Mouse (Mus musculus) urinary bladder, adult 2 months (tissue): Measurements from ENCODE around the gene Gne. TPM values are rescaled to one million over a fixed set of nuclear protein-coding genes. Genes with fewer than 3 reads are reported as not detected.
A peak's percentile ranks its signal among the peaks of the same experiment; 100 is the strongest.
"Not testable (repeated sequence)": the region's sequence is repeated elsewhere in the genome, so short reads cannot be mapped to it uniquely, and the experiment has no call there.

ENCODE experiments used
- DNase-seq: peaks from one replicate; pipeline ENCODE4 v3.0.0; 2022; ENCODE audit warnings: low spot score
- polyA plus RNA-seq: library from polyadenylated mRNA; depleted of rRNA; stranded (reverse); fragments of >200 nt; gene quantifications from 2 replicates; pipeline ENCODE4 v1.2.3, GENCODE M21; 2012

Gene Gne
- polyA plus RNA-seq, 1 experiment: 11.6 TPM

- DNase-seq: no peak
These were observed 11.0 kb downstream of the Gne start for GRCm38 (mm10) chr4:44072873-44073441.

- DNase-seq: peak; percentile 90
These were observed 11.7 kb downstream of the Gne start for GRCm38 (mm10) chr4:44072146-44072872.

- DNase-seq: no peak
These were observed 12.2 kb downstream of the Gne start for GRCm38 (mm10) chr4:44071741-44072145.

- no peak for DNase-seq
These were observed 13.3 kb downstream of the Gne start for GRCm38 (mm10) chr4:44070641-44071040.

- DNase-seq: no peak
These were observed 14.6 kb downstream of the Gne start for GRCm38 (mm10) chr4:44069411-44069810.

GRCm38 (mm10) chr4:44068736-44069135 lies 15.2 kb downstream of the Gne start:
- DNase-seq: no peak

GRCm38 (mm10) chr4:44066891-44067290 lies 17.1 kb downstream of the Gne start:
- DNase-seq: no peak

- DNase-seq: peak; percentile 86
These were observed 18.5 kb downstream of the Gne start for GRCm38 (mm10) chr4:44065355-44066025.

- no peak for DNase-seq
These were observed 21.2 kb downstream of the Gne start for GRCm38 (mm10) chr4:44062816-44063215.

- DNase-seq: no peak
These were observed 21.9 kb downstream of the Gne start for GRCm38 (mm10) chr4:44062062-44062461.

- DNase-seq: no peak
These were observed 24.3 kb downstream of the Gne start for GRCm38 (mm10) chr4:44059674-44060073.

- no peak for DNase-seq
These were observed 34.2 kb downstream of the Gne start for GRCm38 (mm10) chr4:44049812-44050211.

GRCm38 (mm10) chr4:44046066-44046465 lies 37.9 kb downstream of the Gne start:
- no peak for DNase-seq

GRCm38 (mm10) chr4:44044685-44045356 lies 39.2 kb downstream of the Gne start:
- DNase-seq: no peak

- not testable (repeated sequence) for DNase-seq
These were observed 40.8 kb downstream of the Gne start for GRCm38 (mm10) chr4:44043182-44043581.

GRCm38 (mm10) chr4:44042429-44042828 lies 41.5 kb downstream of the Gne start:
- DNase-seq: no peak

GRCm38 (mm10) chr4:44040802-44041201 lies 43.2 kb downstream of the Gne start:
- DNase-seq: no peak

- no peak for DNase-seq
These were observed 47.5 kb downstream of the Gne start for GRCm38 (mm10) chr4:44036455-44036854.

- no peak for DNase-seq
These were observed 52.5 kb downstream of the Gne start for GRCm38 (mm10) chr4:44031521-44031920.

- no peak for DNase-seq
These were observed 54.3 kb downstream of the Gne start for GRCm38 (mm10) chr4:44029661-44030066.

GRCm38 (mm10) chr4:44028303-44029135 lies 55.5 kb downstream of the Gne start:
- no peak for DNase-seq

- no peak for DNase-seq
These were observed 58.4 kb downstream of the Gne start for GRCm38 (mm10) chr4:44025570-44025969.
